Mouse (Mus musculus) kidney, postnatal 0 days (tissue): Measurements from ENCODE around the gene Oxsm. TPM values are rescaled to one million over a fixed set of nuclear protein-coding genes. Genes with fewer than 3 reads are reported as not detected.

Source experiments
- ATAC-seq: fragments of 200-750 bp; cut with Nextera tagmentation; replicated peaks from 2 replicates; pipeline ENCODE4 v1.8.0; 2017; ENCODE audit warnings: low read depth, moderate number of reproducible peaks, moderate TSS enrichment, moderate library complexity; ENCODE audit not compliant: low FRiP score
- DNase-seq: peaks from one replicate; pipeline ENCODE4 v3.0.0-alpha.2; 2016; ENCODE audit warnings: low spot score
- H3K27ac ChIP-seq: fragments of 300-500 bp; sonication (generic); 2 replicates; pipeline ENCODE4 v1.5.1; 2014; ENCODE audit warnings: mild to moderate bottlenecking
- H3K27me3 ChIP-seq: fragments of 300-500 bp; sonication (generic); 2 replicates; pipeline ENCODE4 v1.6.1; 2014; ENCODE audit warnings: low read length, mixed read lengths; ENCODE audit not compliant: insufficient read depth
- H3K36me3 ChIP-seq: fragments of 300-500 bp; sonication (generic); 2 replicates; pipeline ENCODE4 v1.6.1; 2014; ENCODE audit warnings: low read length, mixed read lengths; ENCODE audit not compliant: insufficient read depth
- H3K4me1 ChIP-seq: fragments of 300-500 bp; sonication (generic); replicated peaks from 2 replicates; pipeline ENCODE4 v1.6.1; 2014; ENCODE audit warnings: antibody characterized with exemption, low read length, mixed read lengths; ENCODE audit not compliant: insufficient read depth
- H3K4me2 ChIP-seq: fragments of 300-500 bp; sonication (generic); 2 replicates; pipeline ENCODE4 v1.6.1; 2014; ENCODE audit warnings: mild to moderate bottlenecking, low read length, moderate library complexity, mixed read lengths
- H3K4me3 ChIP-seq: fragments of 300-500 bp; sonication (generic); replicated peaks from 2 replicates; pipeline ENCODE4 v1.5.1; 2014; ENCODE audit warnings: low read depth, low read length
- H3K9ac ChIP-seq: fragments of 300-500 bp; sonication (generic); 2 replicates; pipeline ENCODE4 v1.6.1; 2014; ENCODE audit warnings: low read depth, low read length
- H3K9me3 ChIP-seq: fragments of 300-500 bp; sonication (generic); replicated peaks from 2 replicates; pipeline ENCODE4 v1.6.1; 2016; ENCODE audit warnings: low read length, inconsistent platforms, mixed read lengths
- CTCF ChIP-seq: IDR thresholded peaks from 2 replicates; pipeline ENCODE4 v1.5.1; 2016; ENCODE audit warnings: antibody characterized with exemption, low read depth, mild to moderate bottlenecking, moderate library complexity
- WGBS: fragments of 180-500 bp; shearing (Covaris S2); extraction: QIAGEN DNeasy Blood & Tissue Kit; methylation state at CpG from one replicate; pipeline ENCODE4 v1.1.7; 2014; 5-methylcytosine and 5-hydroxymethylcytosine counted together
- polyA plus RNA-seq: library from polyadenylated mRNA; unstranded; fragments of >200 nt; fragmentation: Nextera tagmentation; extraction: Ambion mirVana; gene quantifications from 2 replicates; pipeline ENCODE4 v1.2.1, GENCODE M21; 2015

The Oxsm gene
- polyA plus RNA-seq, 1 experiment from 2014 or later, result 2.7 TPM

GRCm38 (mm10) chr14:16200220-16200912, 49.2 kb downstream of the Oxsm start:
- H3K4me3 ChIP-seq, result no peak overlapping the region
- no peak overlapping the region for H3K9ac ChIP-seq
- no peak overlapping the region for H3K27ac ChIP-seq
- H3K9me3 ChIP-seq, result no peaks in the 10 kb centered on the region
- 0 out of 2 replicates have a peak overlapping the region, but pooled peaks have one; percentile 16 for H3K4me2 ChIP-seq
- no peaks in the 10 kb centered on the region for H3K4me1 ChIP-seq
- 46% methylated on average over 6 of the region's 6 CpGs for WGBS
- ATAC-seq, result no peak
- no peak for DNase-seq
- H3K36me3 ChIP-seq, result no peaks in the 10 kb centered on the region
- no peak for TF ChIP-seq CTCF
- H3K27me3 ChIP-seq, result no peaks in the 10 kb centered on the region

- Histone ChIP-seq H3K4me1 (no peaks in the 10 kb centered on the region), H3K4me2 (no peak overlapping the region), H3K27ac (no peak overlapping the region), H3K36me3 (no peaks in the 10 kb centered on the region), H3K4me3 (no peak overlapping the region), H3K9me3 (no peaks in the 10 kb centered on the region), H3K27me3 (no peaks in the 10 kb centered on the region), H3K9ac (no peak overlapping the region)
- TF ChIP-seq CTCF, result peak; percentile 74
- ATAC-seq (no peak), DNase-seq (peak; percentile 63)
- 59% methylated on average over 4 of the region's 4 CpGs for WGBS
Observed at GRCm38 (mm10) chr14:16196518-16196917, 53.1 kb downstream of the Oxsm start.

- ATAC-seq, result no peak
- no peak overlapping the region for H3K4me3 ChIP-seq
- H3K27ac ChIP-seq, result no peak overlapping the region
- no peak for DNase-seq
- no peaks in the 10 kb centered on the region for H3K9me3 ChIP-seq
- no peaks in the 10 kb centered on the region for H3K36me3 ChIP-seq
- WGBS, result 33% methylated on average over 1 of the region's 1 CpGs
- no peaks in the 10 kb centered on the region for H3K27me3 ChIP-seq
- TF ChIP-seq CTCF, result no peak
- no peak overlapping the region for H3K9ac ChIP-seq
- no peaks in the 10 kb centered on the region for H3K4me1 ChIP-seq
- no peak overlapping the region for H3K4me2 ChIP-seq
Observed at GRCm38 (mm10) chr14:16195486-16195885, 54.1 kb downstream of the Oxsm start.

DNA sequence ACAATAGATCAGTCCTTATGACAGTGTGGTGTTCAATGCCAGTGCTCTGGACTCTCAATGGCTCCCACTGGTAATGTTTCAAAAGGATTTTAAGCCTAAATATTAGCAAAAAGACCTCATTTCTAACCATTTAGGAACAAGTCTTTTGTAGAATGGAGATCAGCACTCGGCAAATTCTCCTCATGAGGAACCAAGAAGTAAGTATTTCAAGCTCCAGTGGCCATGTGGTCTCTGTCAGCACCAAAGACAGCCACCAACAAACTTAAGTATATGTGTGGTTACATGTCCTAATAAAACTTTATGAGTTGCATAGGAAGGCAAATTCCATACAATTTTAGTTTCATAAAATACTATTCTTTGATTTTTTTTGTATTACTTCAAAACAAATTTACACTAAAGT, 55.5 kb downstream of the Oxsm start:
- Histone ChIP-seq H3K4me3 (no peak overlapping the region), H3K27me3 (no peaks in the 10 kb centered on the region), H3K36me3 (no peaks in the 10 kb centered on the region), H3K9me3 (no peaks in the 10 kb centered on the region), H3K4me2 (no peak overlapping the region), H3K9ac (no peak overlapping the region), H3K4me1 (no peaks in the 10 kb centered on the region), H3K27ac (no peak overlapping the region)
- no peak for TF ChIP-seq CTCF
- DNase-seq (no peak), ATAC-seq (no peak)
- WGBS, result 66% methylated on average over 1 of the region's 1 CpGs

DNA sequence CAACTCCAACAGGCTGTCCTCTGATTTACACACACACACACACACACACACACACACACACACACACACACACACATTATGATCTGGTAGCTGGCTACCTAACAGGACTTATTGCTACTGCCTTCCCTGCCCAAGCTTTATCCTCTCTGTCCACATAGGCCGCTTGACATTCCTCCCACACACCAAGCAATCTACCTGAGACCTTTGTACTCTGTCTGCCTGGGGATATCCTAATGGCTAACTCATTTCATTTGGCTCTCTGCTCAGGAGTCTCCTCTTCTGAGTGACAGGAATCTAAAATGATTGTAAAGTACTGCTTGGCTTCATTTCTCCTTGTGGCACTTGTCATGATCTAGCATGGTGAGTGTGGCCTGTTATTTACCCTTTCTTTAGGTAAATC, 60.5 kb downstream of the Oxsm start:
- TF ChIP-seq CTCF, result no peak
- DNase-seq (peak; percentile 9), ATAC-seq (peak; percentile 76; the same call in 1 of the 2 replicates)
- Histone ChIP-seq H3K4me3 (no peak overlapping the region), H3K9ac (no peak overlapping the region), H3K27ac (no peak overlapping the region), H3K4me2 (no peak overlapping the region), H3K9me3 (no peaks in the 10 kb centered on the region), H3K27me3 (no peaks in the 10 kb centered on the region), H3K36me3 (no peaks in the 10 kb centered on the region), H3K4me1 (no peaks in the 10 kb centered on the region)
- WGBS, result 25% methylated on average over 1 of the region's 1 CpGs

Other genes with a start within 250 kb of the Oxsm start
- gene Ngly1, start 528 bp downstream of the Oxsm start, polyA plus RNA-seq, result 44.4 and 46.1 TPM in 2 replicates
- gene Top2b, start 115.4 kb upstream of the Oxsm start, polyA plus RNA-seq, result 41.4 and 42.3 TPM in 2 replicates